Mouse (Mus musculus) lung, adult 2 months (tissue): ENCODE measurements around the gene Rabgef1. TPM values are rescaled to one million over a fixed set of nuclear protein-coding genes. Genes with fewer than 3 reads are reported as not detected.

ENCODE experiments used
- DNase-seq: peaks from one replicate; pipeline ENCODE4 v3.0.0; 2022
- H3K4me1 ChIP-seq: fragments of 200-500 bp; 2 replicates; pipeline ENCODE4 v1.6.1; 2011; ENCODE audit warnings: low read length; ENCODE audit not compliant: control insufficient read depth, insufficient read depth
- H3K4me3 ChIP-seq: fragments of 200-500 bp; replicated peaks from 2 replicates; pipeline ENCODE3; 2011; ENCODE audit warnings: low read depth, mild to moderate bottlenecking, control low read depth, low read length; ENCODE audit errors: extremely low read depth
- CTCF ChIP-seq: fragments of 200-500 bp; IDR thresholded peaks from 2 replicates; pipeline ENCODE4 v1.5.1; 2011; ENCODE audit warnings: mild to moderate bottlenecking, low read length, control low read depth; ENCODE audit not compliant: insufficient read depth
- POLR2A ChIP-seq: fragments of 200-500 bp; IDR thresholded peaks from 2 replicates; pipeline ENCODE4 v1.6.1; 2011; ENCODE audit warnings: low read depth, mild to moderate bottlenecking, control low read depth, low read length, borderline replicate concordance; ENCODE audit errors: extremely low read depth
- WGBS: fragments of 180-500 bp; shearing (Covaris S2); methylation state at CpG from one replicate; pipeline ENCODE4 v1.1.7; 2018; 5-methylcytosine and 5-hydroxymethylcytosine counted together
- polyA plus RNA-seq: library from polyadenylated mRNA; depleted of rRNA; stranded (reverse); fragments of >200 nt; gene quantifications from 2 replicates; pipeline ENCODE4 v1.2.3, GENCODE M21; 2012

The Rabgef1 gene
- polyA plus RNA-seq, 1 experiment: 32.2 TPM

GRCm38 (mm10) chr5:130190909-130191308 lies 19.3 kb downstream of the Rabgef1 start:
- H3K4me3 ChIP-seq: no peak overlapping the region
- H3K4me1 ChIP-seq: peaks cover 14% of the 10 kb centered on the region
- no peak for DNase-seq
- 74% methylated on average over 6 of the region's 6 CpGs for WGBS
- no peak for TF ChIP-seq POLR2A
- TF ChIP-seq CTCF: no peak

- WGBS: 61% methylated on average over 6 of the region's 6 CpGs
- Histone ChIP-seq H3K4me3 (no peak overlapping the region), H3K4me1 (peaks cover 15% of the 10 kb centered on the region)
- TF ChIP-seq CTCF (no peak), POLR2A (no peak)
- DNase-seq: no peak
Measured at GRCm38 (mm10) chr5:130191865-130192264, 20.3 kb downstream of the Rabgef1 start.

- 20% methylated on average over 2 of the region's 2 CpGs for WGBS
- Histone ChIP-seq H3K4me1 (peaks cover 15% of the 10 kb centered on the region), H3K4me3 (no peak overlapping the region)
- TF ChIP-seq CTCF (no peak), POLR2A (no peak)
- DNase-seq: no peak
Measured at GRCm38 (mm10) chr5:130192356-130192944, 20.9 kb downstream of the Rabgef1 start.

GRCm38 (mm10) chr5:130193760-130194159 lies 22.2 kb downstream of the Rabgef1 start:
- no peak overlapping the region for H3K4me3 ChIP-seq
- TF ChIP-seq CTCF: no peak
- TF ChIP-seq POLR2A: no peak
- no peak for DNase-seq
- H3K4me1 ChIP-seq: peaks cover 17% of the 10 kb centered on the region
- 61% methylated on average over 3 of the region's 3 CpGs for WGBS

- H3K4me1 ChIP-seq: peaks cover 19% of the 10 kb centered on the region
- H3K4me3 ChIP-seq: no peak overlapping the region
- no peak for TF ChIP-seq CTCF
- no peak for TF ChIP-seq POLR2A
- 75% methylated on average over 1 of the region's 1 CpGs for WGBS
- DNase-seq: no peak
Measured at GRCm38 (mm10) chr5:130196307-130196706, 24.7 kb downstream of the Rabgef1 start.

GRCm38 (mm10) chr5:130197454-130197853 lies 25.9 kb downstream of the Rabgef1 start:
- peaks cover 15% of the 10 kb centered on the region for H3K4me1 ChIP-seq
- no peak for TF ChIP-seq CTCF
- no peak for TF ChIP-seq POLR2A
- H3K4me3 ChIP-seq: no peak overlapping the region
- 51% methylated on average over 3 of the region's 3 CpGs for WGBS
- no peak for DNase-seq

GRCm38 (mm10) chr5:130197981-130198380 lies 26.4 kb downstream of the Rabgef1 start:
- DNase-seq: no peak
- Histone ChIP-seq H3K4me3 (no peak overlapping the region), H3K4me1 (peaks cover 15% of the 10 kb centered on the region)
- TF ChIP-seq POLR2A (no peak), CTCF (no peak)
- 83% methylated on average over 7 of the region's 7 CpGs for WGBS

- 66% methylated on average over 10 of the region's 10 CpGs for WGBS
- DNase-seq: peak; percentile 64
- TF ChIP-seq CTCF (no peak), POLR2A (no peak)
- Histone ChIP-seq H3K4me3 (no peak overlapping the region), H3K4me1 (peaks cover 19% of the 10 kb centered on the region)
Measured at GRCm38 (mm10) chr5:130200233-130201029, 28.8 kb downstream of the Rabgef1 start.

- no peak for TF ChIP-seq POLR2A
- TF ChIP-seq CTCF: no peak
- no peak for DNase-seq
- Histone ChIP-seq H3K4me3 (no peak overlapping the region), H3K4me1 (peaks cover 20% of the 10 kb centered on the region)
- 42% methylated on average over 4 of the region's 4 CpGs for WGBS
Measured at GRCm38 (mm10) chr5:130203948-130204347, 32.4 kb downstream of the Rabgef1 start.

- no peak for TF ChIP-seq CTCF
- no peak for TF ChIP-seq POLR2A
- Histone ChIP-seq H3K4me3 (no peak overlapping the region), H3K4me1 (peaks cover 20% of the 10 kb centered on the region)
- no peak for DNase-seq
- 76% methylated on average over 6 of the region's 6 CpGs for whole genome bisulfite sequencing
Measured at GRCm38 (mm10) chr5:130204560-130204959, 33.0 kb downstream of the Rabgef1 start.
